31 mouse cellular contexts compared by ENCODE assay signal in genomic region chr10:77846503-77846902, GRCm38 (mm10). TPM values are rescaled to one million over a fixed set of nuclear protein-coding genes. Genes with fewer than 3 reads are reported as not detected.
"Had no signal": no experiment of that assay in that cellular context is flagged by ENCODE, and none has a peak within 500 bp of the region (broad histone marks: within the 10 kb centered on the region; RNA-seq: fewer than 3 reads in every experiment).

Gene Gm36176 (plus strand): TSS chr10:77846803.

- H3K27ac ChIP-seq: embryonic facial prominence, embryonic 10.5 days; embryonic facial prominence, embryonic 12.5 days; embryonic facial prominence, embryonic 13.5 days; embryonic facial prominence, embryonic 15.5 days; forebrain, embryonic 12.5 days; gastrocnemius, adult 2 months; heart, adult 2 months; heart, embryonic 10.5 days had no signal

- H3K4me1 ChIP-seq: embryonic facial prominence, embryonic 10.5 days; embryonic facial prominence, embryonic 12.5 days; embryonic facial prominence, embryonic 13.5 days; embryonic facial prominence, embryonic 15.5 days; forebrain, embryonic 12.5 days; heart, embryonic 10.5 days had no signal

- H3K4me2 ChIP-seq: embryonic facial prominence, embryonic 12.5 days; embryonic facial prominence, embryonic 13.5 days; embryonic facial prominence, embryonic 15.5 days; forebrain, embryonic 12.5 days had no signal

- H3K36me3 ChIP-seq: embryonic facial prominence, embryonic 10.5 days; embryonic facial prominence, embryonic 12.5 days; embryonic facial prominence, embryonic 13.5 days; embryonic facial prominence, embryonic 15.5 days; forebrain, embryonic 12.5 days; heart, embryonic 10.5 days had no signal

- H3K4me3 ChIP-seq: embryonic facial prominence, embryonic 10.5 days; embryonic facial prominence, embryonic 12.5 days; embryonic facial prominence, embryonic 13.5 days; embryonic facial prominence, embryonic 15.5 days; erythroblast, embryonic 14.5 days; forebrain, embryonic 12.5 days; gastrocnemius, adult 2 months; heart, adult 2 months; heart, embryonic 10.5 days had no signal

- DNase-seq: embryo, embryonic 11 days; forebrain, postnatal 0 days; gastrocnemius, adult 2 months; gastrocnemius, postnatal 10 days; gastrocnemius, postnatal 14 days; gastrocnemius, postnatal 25 days; gastrocnemius, postnatal 36 days; heart, adult 11 months; heart, adult 18-20 months; heart, adult 2 months had no signal

- H3K27me3 ChIP-seq: embryonic facial prominence, embryonic 12.5 days; embryonic facial prominence, embryonic 13.5 days; embryonic facial prominence, embryonic 15.5 days; forebrain, embryonic 12.5 days had no signal

- H3K9ac ChIP-seq: embryonic facial prominence, embryonic 12.5 days; embryonic facial prominence, embryonic 13.5 days; embryonic facial prominence, embryonic 15.5 days; forebrain, embryonic 12.5 days; forebrain, postnatal 0 days had no signal

- ATAC-seq: forebrain, embryonic 16.5 days; forebrain, postnatal 0 days had no signal

RNA-seq across cellular contexts. Expression of gene Gm36176, which starts in this region (rescaled TPM):
- total RNA-seq: common myeloid progenitor, adult 5-6 weeks; forebrain, postnatal 0 days; gastrocnemius, adult 18-20 months; gastrocnemius, adult 2 months; gastrocnemius, adult 8-10 months; gastrocnemius, postnatal 10 days; gastrocnemius, postnatal 14 days; gastrocnemius, postnatal 25 days; gastrocnemius, postnatal 36 days; gastrocnemius, postnatal 4 days; granulocyte monocyte progenitor cell, adult 5-6 weeks; heart, adult 18-20 months; heart, adult 2 months; heart, adult 8-10 months had no signal
- polyA plus RNA-seq: cerebellum, adult 2 months; cortical plate, adult 2 months; embryonic facial prominence, embryonic 10.5 days; embryonic facial prominence, embryonic 11.5 days; embryonic facial prominence, embryonic 12.5 days; embryonic facial prominence, embryonic 13.5 days; embryonic facial prominence, embryonic 14.5 days; erythroblast, embryonic 14.5 days; forebrain, embryonic 11.5 days; forebrain, embryonic 12.5 days; forebrain, embryonic 16.5 days; forebrain, postnatal 0 days; frontal cortex, adult 2 months; gonadal fat pad, adult 2 months; heart, adult 2 months; heart, embryonic 10.5 days had no signal
